Mouse (Mus musculus) embryonic facial prominence, embryonic 10.5 days (tissue): ENCODE results near the gene Mgat4e. TPM values are rescaled to one million over a fixed set of nuclear protein-coding genes. Genes with fewer than 3 reads are reported as not detected.

Experiments
- DNase-seq: peaks from one replicate; pipeline ENCODE4 v3.0.0-alpha.2; 2017; ENCODE audit warnings: low spot score
- H3K27ac ChIP-seq: fragments of 300-500 bp; sonication (generic); replicated peaks from 2 replicates; pipeline ENCODE4 v1.5.1; 2016; ENCODE audit warnings: mild to moderate bottlenecking
- H3K27me3 ChIP-seq: fragments of 300-500 bp; sonication (generic); replicated peaks from 2 replicates; pipeline ENCODE4 v1.6.1; 2016; ENCODE audit warnings: low read depth, mild to moderate bottlenecking; ENCODE audit not compliant: poor library complexity, severe bottlenecking
- H3K36me3 ChIP-seq: fragments of 300-500 bp; sonication (generic); replicated peaks from 2 replicates; pipeline ENCODE4 v1.6.1; 2016; ENCODE audit warnings: mild to moderate bottlenecking, moderate library complexity
- H3K4me1 ChIP-seq: fragments of 300-500 bp; sonication (generic); 2 replicates; pipeline ENCODE4 v1.6.1; 2016
- H3K4me3 ChIP-seq: fragments of 300-500 bp; sonication (generic); 2 replicates; pipeline ENCODE4 v1.5.1; 2016; ENCODE audit warnings: mild to moderate bottlenecking, moderate library complexity
- H3K9me3 ChIP-seq: fragments of 300-500 bp; sonication (generic); 2 replicates; pipeline ENCODE4 v1.6.1; 2016; ENCODE audit warnings: mild to moderate bottlenecking
- WGBS: fragments of 180-500 bp; shearing (Covaris S2); methylation state at CpG from one replicate; pipeline ENCODE4 v1.1.7; 2016; 5-methylcytosine and 5-hydroxymethylcytosine counted together
- polyA plus RNA-seq: library from polyadenylated mRNA; unstranded; fragments of >200 nt; fragmentation: Nextera tagmentation; extraction: Ambion mirVana; gene quantifications from 2 replicates; pipeline ENCODE4 v1.2.1, GENCODE M21; 2016

Mgat4e gene
- polyA plus RNA-seq, 1 experiment from 2014 or later, result not detected

DNA sequence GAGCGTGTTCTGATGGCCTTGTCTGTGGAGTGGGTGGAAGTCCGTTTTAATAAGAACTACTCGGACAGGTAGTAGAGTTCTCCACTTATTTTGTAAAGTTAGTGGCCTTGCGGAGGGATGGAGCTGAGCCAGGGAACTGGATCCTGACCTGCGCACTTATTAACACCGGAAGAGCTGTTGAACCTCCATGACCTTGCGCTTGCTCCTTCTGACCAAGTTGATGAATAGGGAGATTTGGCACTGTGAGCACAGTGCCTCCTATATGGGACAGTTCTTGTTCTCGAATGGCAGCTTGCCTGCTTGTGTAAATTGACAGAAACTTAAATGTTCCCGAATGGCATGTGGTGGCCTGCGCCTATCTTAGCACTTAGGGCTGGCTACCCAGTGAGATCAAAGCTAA is 53.5 kb downstream of the Mgat4e start:
- Histone ChIP-seq H3K4me1 (peaks cover 17% of the 10 kb centered on the region), H3K27ac (no peak overlapping the region), H3K4me3 (peak overlapping the region; percentile 82), H3K36me3 (peaks cover 22% of the 10 kb centered on the region), H3K9me3 (no peaks in the 10 kb centered on the region), H3K27me3 (no peaks in the 10 kb centered on the region)
- no peak for DNase-seq
- 84% methylated on average over 10 of the region's 10 CpGs for WGBS

DNA sequence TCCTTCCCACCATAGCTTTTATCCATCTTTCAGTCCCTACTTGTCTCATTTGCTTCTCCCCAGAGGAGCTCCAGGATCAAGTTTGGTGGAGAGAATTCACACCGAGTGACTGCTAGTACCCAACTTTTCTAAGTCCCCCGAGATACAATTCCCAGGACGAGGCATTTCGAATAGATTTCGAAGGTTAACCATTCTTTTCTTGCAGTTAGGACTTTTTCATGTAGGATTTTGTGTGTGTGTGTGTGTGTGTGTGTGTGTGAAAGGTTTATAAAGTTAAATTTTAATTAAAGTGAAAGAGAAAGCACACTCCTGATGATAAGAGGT is 54.3 kb downstream of the Mgat4e start:
- WGBS, result 25% methylated on average over 5 of the region's 5 CpGs
- peak overlapping the region; percentile 88 for H3K27ac ChIP-seq
- peaks cover 17% of the 10 kb centered on the region for H3K4me1 ChIP-seq
- H3K36me3 ChIP-seq, result peaks cover 24% of the 10 kb centered on the region
- H3K9me3 ChIP-seq, result no peaks in the 10 kb centered on the region
- H3K4me3 ChIP-seq, result peak overlapping the region; percentile 82
- no peaks in the 10 kb centered on the region for H3K27me3 ChIP-seq
- DNase-seq, result no peak

DNA sequence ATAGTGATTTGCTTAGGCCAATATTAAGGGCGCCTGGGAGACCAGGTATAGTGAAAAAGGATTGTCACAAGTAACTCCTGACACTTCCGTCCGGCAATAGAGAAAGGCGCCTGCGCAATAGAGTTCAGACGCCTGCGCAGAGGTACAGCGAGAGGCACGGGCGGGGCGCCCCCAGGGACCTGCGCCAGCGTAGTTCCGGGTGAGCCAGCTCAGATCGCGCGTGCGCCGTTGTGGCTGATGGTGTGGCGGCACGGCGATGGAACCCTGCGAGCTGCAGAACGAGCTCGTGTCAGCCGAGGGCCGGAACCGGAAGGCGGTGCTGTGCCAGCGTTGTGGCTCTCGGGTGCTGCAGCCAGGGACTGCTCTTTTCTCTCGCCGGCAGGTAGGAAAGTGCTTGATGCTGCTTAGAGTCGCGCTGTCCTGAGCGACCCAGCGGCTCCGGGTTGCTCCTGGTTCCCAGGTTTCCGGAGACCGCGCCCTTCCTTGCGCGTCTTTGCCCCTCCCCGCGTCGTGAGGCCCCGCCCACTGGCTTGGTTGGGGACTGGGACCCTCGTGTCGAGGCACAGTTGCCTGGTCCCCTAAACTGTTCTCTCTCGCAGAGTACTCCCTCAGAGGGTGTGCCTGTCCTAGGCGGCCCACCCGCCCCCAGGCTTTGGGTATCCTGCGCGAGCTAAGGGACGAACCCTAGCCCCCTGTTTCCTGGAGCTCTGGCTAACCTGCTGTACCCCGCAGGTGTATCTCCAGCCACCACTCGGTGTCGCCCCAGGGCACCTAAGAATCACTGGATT is 54.9 kb downstream of the Mgat4e start, which contains the start of gene Rabif:
Gene Rabif (plus strand): TSS at position 221 of the 788 bp plus-strand sequence.
- peak; percentile 99 for DNase-seq
- no peaks in the 10 kb centered on the region for H3K27me3 ChIP-seq
- H3K27ac ChIP-seq, result peak within 1 kb of the TSS; percentile 88
- peak within 1 kb of the TSS; percentile 82 for H3K4me3 ChIP-seq
- WGBS, result under 1% methylated on average over 58 of the region's 58 CpGs
- peaks cover 26% of the 10 kb centered on the region for H3K36me3 ChIP-seq
- H3K4me1 ChIP-seq, result peaks cover 17% of the 10 kb centered on the region
- no peaks in the 10 kb centered on the region for H3K9me3 ChIP-seq

DNA sequence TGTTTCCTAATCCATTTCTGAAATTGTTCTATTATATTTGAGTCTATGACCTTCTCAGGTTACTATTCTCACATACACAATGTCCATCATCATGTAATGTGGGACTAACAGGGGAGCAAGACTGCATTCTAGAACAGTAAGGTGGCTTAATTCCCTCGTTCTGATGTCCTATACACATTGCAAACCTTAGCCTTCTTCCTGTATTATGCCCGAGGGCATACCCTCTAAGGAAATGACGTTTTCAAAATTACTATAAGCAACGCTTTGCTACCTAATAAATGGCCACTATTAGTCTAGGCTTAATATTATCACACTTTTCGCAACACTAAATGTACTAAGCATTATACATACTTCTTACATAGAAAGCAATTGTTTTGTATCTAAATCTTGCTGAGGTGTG is 55.5 kb downstream of the Mgat4e start:
- WGBS, result 27% methylated on average over 5 of the region's 5 CpGs
- Histone ChIP-seq H3K27ac (peak overlapping the region; percentile 88), H3K4me1 (peaks cover 17% of the 10 kb centered on the region)

GRCm38 (mm10) chr1:134493496-134493895 is 56.0 kb downstream of the Mgat4e start:
- H3K36me3 ChIP-seq, result peaks cover 30% of the 10 kb centered on the region
- H3K27ac ChIP-seq, result no peak overlapping the region
- H3K27me3 ChIP-seq, result no peaks in the 10 kb centered on the region
- peaks cover 17% of the 10 kb centered on the region for H3K4me1 ChIP-seq
- H3K9me3 ChIP-seq, result no peaks in the 10 kb centered on the region
- peak overlapping the region; percentile 82; the same call in 1 of the 2 replicates for H3K4me3 ChIP-seq
- DNase-seq, result no peak
- 87% methylated on average over 2 of the region's 2 CpGs for WGBS

More for the DNA sequence above, 55.5 kb downstream of the Mgat4e start:
- DNase-seq, result no peak
- Histone ChIP-seq H3K27me3 (no peaks in the 10 kb centered on the region), H3K36me3 (peaks cover 30% of the 10 kb centered on the region), H3K9me3 (no peaks in the 10 kb centered on the region), H3K4me3 (peak overlapping the region; percentile 82)

GRCm38 (mm10) chr1:134492276-134492675 is 57.2 kb downstream of the Mgat4e start:
- WGBS, result 76% methylated on average over 7 of the region's 7 CpGs
- peaks cover 40% of the 10 kb centered on the region for H3K36me3 ChIP-seq
- DNase-seq, result no peak
- no peak overlapping the region for H3K4me3 ChIP-seq
- no peaks in the 10 kb centered on the region for H3K27me3 ChIP-seq
- no peaks in the 10 kb centered on the region for H3K9me3 ChIP-seq
- no peak overlapping the region for H3K27ac ChIP-seq
- H3K4me1 ChIP-seq, result peaks cover 17% of the 10 kb centered on the region

Other genes with a start within 250 kb of the Mgat4e start
- 2.4 and 2.5 TPM in 2 replicates for gene Ppfia4, start 216.8 kb downstream of the Mgat4e start, polyA plus RNA-seq
- 119 and 126 TPM in 2 replicates for gene Tmem183a, start 187.7 kb downstream of the Mgat4e start, polyA plus RNA-seq
- not detected in 2 replicates for gene 4933406M09Rik, start 163.7 kb downstream of the Mgat4e start, polyA plus RNA-seq
- 37.0 and 37.3 TPM in 2 replicates for gene Cyb5r1, start 144.1 kb downstream of the Mgat4e start, polyA plus RNA-seq
- 75.8 and 76.2 TPM in 2 replicates for gene Adipor1, start 134.3 kb downstream of the Mgat4e start, polyA plus RNA-seq
- 39.1 and 42.6 TPM in 2 replicates for gene Klhl12, start 94.2 kb downstream of the Mgat4e start, polyA plus RNA-seq
- 40.9 and 41.8 TPM in 2 replicates for gene Rabif, start 55.0 kb downstream of the Mgat4e start, polyA plus RNA-seq
- 78.4 and 79.0 TPM in 2 replicates for gene Kdm5b, start 10.5 kb upstream of the Mgat4e start, polyA plus RNA-seq
- gene Syt2, start 97.0 kb upstream of the Mgat4e start, polyA plus RNA-seq, result 3.6 and 3.8 TPM in 2 replicates